Mouse (Mus musculus): ENCODE data around the gene Wls. TPM values are rescaled to one million over a fixed set of nuclear protein-coding genes. Genes with fewer than 3 reads are reported as not detected.

The Wls gene
- polyA plus RNA-seq, 1 experiment from 2014 or later: 147 TPM

- H3K4me3 ChIP-seq (ENCODE audit: low read length): no peak overlapping the region
- no peak overlapping the region for H3K4me2 ChIP-seq (replicated peaks; ENCODE audit: low read depth, low read length)
- no peak overlapping the region for H3K27ac ChIP-seq (ENCODE audit: low read length)
- H3K27me3 ChIP-seq (ENCODE audit: insufficient read depth, low read length): no peaks in the 10 kb centered on the region
- no peak overlapping the region for H3K9ac ChIP-seq (replicated peaks; ENCODE audit: low read length)
- H3K9me3 ChIP-seq (ENCODE audit: low read length): no peaks in the 10 kb centered on the region
- no peaks in the 10 kb centered on the region for H3K36me3 ChIP-seq (ENCODE audit: insufficient read depth, low read length)
- H3K4me1 ChIP-seq (ENCODE audit: insufficient read depth, low read length): peaks cover under 1% of the 10 kb centered on the region; the same call in 1 of the 2 replicates
- WGBS: 96% methylated on average over 8 of the region's 8 CpGs
- peak; percentile 27; the same call in 1 of the 2 replicates for ATAC-seq (ENCODE audit: low FRiP score, low TSS enrichment)
Observed at GRCm38 (mm10) chr3:159891057-159891752, 51.7 kb downstream of the Wls start.

- no peak overlapping the region for H3K4me2 ChIP-seq (replicated peaks; ENCODE audit: low read depth, low read length)
- no peaks in the 10 kb centered on the region for H3K9me3 ChIP-seq (ENCODE audit: low read length)
- 95% methylated on average over 1 of the region's 1 CpGs for WGBS
- ATAC-seq (ENCODE audit: low FRiP score, low TSS enrichment): no peak
- no peaks in the 10 kb centered on the region for H3K27me3 ChIP-seq (ENCODE audit: insufficient read depth, low read length)
- no peak overlapping the region for H3K9ac ChIP-seq (replicated peaks; ENCODE audit: low read length)
- no peak overlapping the region for H3K4me3 ChIP-seq (ENCODE audit: low read length)
- no peaks in the 10 kb centered on the region for H3K4me1 ChIP-seq (ENCODE audit: insufficient read depth, low read length)
- H3K27ac ChIP-seq (ENCODE audit: low read length): no peak overlapping the region
- H3K36me3 ChIP-seq (ENCODE audit: insufficient read depth, low read length): peaks cover 16% of the 10 kb centered on the region; the same call in 1 of the 2 replicates
Observed at GRCm38 (mm10) chr3:159907329-159907728, 67.9 kb downstream of the Wls start.

- Histone ChIP-seq H3K4me1 (ENCODE audit: insufficient read depth, low read length) (no peaks in the 10 kb centered on the region), H3K36me3 (ENCODE audit: insufficient read depth, low read length) (0 out of 2 replicates have a peak, but pooled peaks cover 2% of the 10 kb centered on the region), H3K4me3 (ENCODE audit: low read length) (no peak overlapping the region), H3K4me2 (replicated peaks; ENCODE audit: low read depth, low read length) (no peak overlapping the region), H3K27me3 (ENCODE audit: insufficient read depth, low read length) (no peaks in the 10 kb centered on the region), H3K27ac (ENCODE audit: low read length) (no peak overlapping the region), H3K9me3 (ENCODE audit: low read length) (no peaks in the 10 kb centered on the region), H3K9ac (replicated peaks; ENCODE audit: low read length) (no peak overlapping the region)
- 85% methylated on average over 2 of the region's 2 CpGs for WGBS
- ATAC-seq (ENCODE audit: low FRiP score, low TSS enrichment): no peak
Observed at GRCm38 (mm10) chr3:159917328-159918090, 78.0 kb downstream of the Wls start.

Other genes with a start within 250 kb of the Wls start
- gene Rpe65, start 240.5 kb upstream of the Wls start, polyA plus RNA-seq (2015; fragmentation: Nextera tagmentation; extraction: Ambion mirVana): not detected in 2 replicates

All from kidney, embryonic 16.5 days (tissue).